Mouse (Mus musculus): ENCODE measurements at regions not wholly inside any gene's neighbourhood (a gene's known extent, or its start where the extent isn't known, plus 50 kb on each side); places are given as distances from the start of the nearest gene placed in this dataset.

DNA sequence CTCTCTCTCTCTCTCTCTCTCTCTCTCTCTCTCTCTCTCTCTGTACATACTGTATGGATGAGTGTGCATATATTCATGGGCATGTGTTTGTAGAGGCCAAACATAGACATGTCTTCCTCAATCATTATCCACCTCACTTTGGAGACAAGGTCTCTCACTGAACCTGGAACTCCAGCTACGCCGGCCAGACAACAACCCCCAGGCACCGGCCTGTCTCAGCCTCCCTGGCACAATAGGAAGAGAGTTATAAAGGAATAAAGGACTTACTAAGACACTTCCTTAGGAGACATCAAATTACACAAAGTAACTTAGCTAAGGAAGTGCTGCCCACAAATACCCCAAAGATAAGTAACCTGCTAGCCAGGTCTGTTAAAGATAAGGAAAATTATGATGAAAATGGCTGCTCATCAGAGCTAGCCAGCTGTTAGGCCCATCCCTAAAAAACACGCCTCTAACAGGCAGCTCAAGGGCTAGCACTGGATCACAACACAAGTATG is 110.0 kb downstream of the Qrsl1 start:
- Histone ChIP-seq H3K9me3 (ENCODE audit: control insufficient read depth, low read length) (no peaks in the 10 kb centered on the region), H3K9ac (ENCODE audit: low read length) (no peak overlapping the region), H3K27me3 (ENCODE audit: control insufficient read depth, insufficient read depth, low read depth, low read length) (no peaks in the 10 kb centered on the region), H3K4me2 (ENCODE audit: low read depth, low read length) (no peak overlapping the region), H3K4me3 (ENCODE audit: low read length) (no peak overlapping the region), H3K4me1 (replicated peaks; ENCODE audit: control insufficient read depth, insufficient read depth, low read length) (no peaks in the 10 kb centered on the region), H3K36me3 (ENCODE audit: control insufficient read depth, insufficient read depth, low read length) (no peaks in the 10 kb centered on the region), H3K27ac (ENCODE audit: low read length) (no peak overlapping the region)
- WGBS = 86% methylated on average over 4 of the region's 4 CpGs
- ATAC-seq (ENCODE audit: low read depth) = no peak

DNA sequence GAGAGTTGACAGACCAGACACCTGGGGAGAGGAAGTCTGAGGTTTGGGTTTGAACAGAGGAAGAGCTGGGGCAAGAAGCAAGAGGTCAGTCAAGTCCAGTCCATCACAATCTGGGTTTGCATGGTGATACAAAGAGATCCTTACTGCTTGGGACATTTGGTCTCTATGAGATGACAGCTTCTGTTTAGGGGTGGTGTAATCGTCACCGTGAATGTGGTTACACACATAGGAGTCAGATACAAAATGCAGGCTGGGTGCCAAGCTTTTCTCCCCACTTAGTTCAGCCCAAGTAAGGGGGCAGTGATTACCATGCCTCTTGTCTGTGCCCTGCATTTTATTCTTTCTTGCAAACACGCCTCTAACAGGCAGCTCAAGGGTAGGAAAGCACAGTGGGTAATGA is 108.9 kb downstream of the Qrsl1 start:
- Histone ChIP-seq H3K9ac (ENCODE audit: low read length) (no peak overlapping the region), H3K27ac (ENCODE audit: low read length) (no peak overlapping the region), H3K9me3 (ENCODE audit: control insufficient read depth, low read length) (no peaks in the 10 kb centered on the region), H3K27me3 (ENCODE audit: control insufficient read depth, insufficient read depth, low read depth, low read length) (no peaks in the 10 kb centered on the region), H3K4me2 (ENCODE audit: low read depth, low read length) (no peak overlapping the region), H3K36me3 (ENCODE audit: control insufficient read depth, insufficient read depth, low read length) (no peaks in the 10 kb centered on the region), H3K4me1 (replicated peaks; ENCODE audit: control insufficient read depth, insufficient read depth, low read length) (no peaks in the 10 kb centered on the region), H3K4me3 (ENCODE audit: low read length) (no peak overlapping the region)
- ATAC-seq (ENCODE audit: low read depth) = no peak
- WGBS = 74% methylated on average over 3 of the region's 3 CpGs

DNA sequence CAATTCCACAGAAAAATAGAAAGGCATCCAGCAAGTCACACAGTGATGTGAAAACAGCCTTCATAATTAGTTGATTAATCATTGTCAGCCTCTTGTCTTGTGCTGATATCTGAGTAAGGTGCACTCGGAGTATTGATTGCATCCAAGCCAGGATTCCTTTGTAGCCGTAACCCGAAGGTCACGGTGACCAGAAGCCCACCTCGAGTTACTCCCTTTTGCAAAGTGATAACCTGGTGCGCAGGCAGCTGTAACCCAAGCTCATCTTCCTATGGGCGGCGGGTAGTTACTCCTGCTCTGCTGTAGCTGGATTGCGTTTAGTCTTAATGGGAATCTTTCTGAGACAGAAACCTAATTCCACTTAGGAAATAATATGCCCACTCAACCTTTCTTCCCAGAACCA is 107.0 kb downstream of the Qrsl1 start:
- Histone ChIP-seq H3K27me3 (ENCODE audit: control insufficient read depth, insufficient read depth, low read depth, low read length) (no peaks in the 10 kb centered on the region), H3K4me3 (ENCODE audit: low read length) (no peak overlapping the region), H3K36me3 (ENCODE audit: control insufficient read depth, insufficient read depth, low read length) (no peaks in the 10 kb centered on the region), H3K4me2 (ENCODE audit: low read depth, low read length) (no peak overlapping the region), H3K9me3 (ENCODE audit: control insufficient read depth, low read length) (no peaks in the 10 kb centered on the region), H3K9ac (ENCODE audit: low read length) (no peak overlapping the region), H3K4me1 (replicated peaks; ENCODE audit: control insufficient read depth, insufficient read depth, low read length) (no peaks in the 10 kb centered on the region), H3K27ac (ENCODE audit: low read length) (no peak overlapping the region)
- no peak for ATAC-seq (ENCODE audit: low read depth)
- whole genome bisulfite sequencing = 66% methylated on average over 9 of the region's 9 CpGs

DNA sequence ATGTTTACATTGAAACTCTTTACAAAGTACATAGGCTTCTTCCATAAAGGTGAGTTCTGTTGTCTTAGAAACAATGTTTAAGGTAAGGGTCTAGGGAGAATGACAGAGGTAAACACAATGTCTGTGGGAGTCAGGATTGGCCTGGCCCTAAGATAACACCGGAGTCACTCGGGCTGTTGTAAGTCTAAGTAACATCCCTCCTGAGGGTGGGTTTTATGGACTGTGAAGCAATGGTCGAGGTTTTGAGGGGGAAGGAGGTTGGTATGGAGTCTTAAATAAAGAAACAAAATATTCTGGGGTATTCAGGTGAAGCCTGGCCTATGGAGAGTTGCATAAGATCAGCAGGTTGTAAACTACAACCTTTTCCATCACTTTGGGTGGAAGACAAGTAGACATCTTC is 101.5 kb downstream of the Qrsl1 start:
- Histone ChIP-seq H3K4me3 (ENCODE audit: low read length) (no peak overlapping the region), H3K27ac (ENCODE audit: low read length) (no peak overlapping the region), H3K9ac (ENCODE audit: low read length) (no peak overlapping the region), H3K36me3 (ENCODE audit: control insufficient read depth, insufficient read depth, low read length) (no peaks in the 10 kb centered on the region), H3K4me1 (replicated peaks; ENCODE audit: control insufficient read depth, insufficient read depth, low read length) (no peaks in the 10 kb centered on the region), H3K9me3 (ENCODE audit: control insufficient read depth, low read length) (no peaks in the 10 kb centered on the region), H3K4me2 (ENCODE audit: low read depth, low read length) (no peak overlapping the region), H3K27me3 (ENCODE audit: control insufficient read depth, insufficient read depth, low read depth, low read length) (no peaks in the 10 kb centered on the region)
- 38% methylated on average over 3 of the region's 3 CpGs for WGBS
- no peak for ATAC-seq (ENCODE audit: low read depth)

DNA sequence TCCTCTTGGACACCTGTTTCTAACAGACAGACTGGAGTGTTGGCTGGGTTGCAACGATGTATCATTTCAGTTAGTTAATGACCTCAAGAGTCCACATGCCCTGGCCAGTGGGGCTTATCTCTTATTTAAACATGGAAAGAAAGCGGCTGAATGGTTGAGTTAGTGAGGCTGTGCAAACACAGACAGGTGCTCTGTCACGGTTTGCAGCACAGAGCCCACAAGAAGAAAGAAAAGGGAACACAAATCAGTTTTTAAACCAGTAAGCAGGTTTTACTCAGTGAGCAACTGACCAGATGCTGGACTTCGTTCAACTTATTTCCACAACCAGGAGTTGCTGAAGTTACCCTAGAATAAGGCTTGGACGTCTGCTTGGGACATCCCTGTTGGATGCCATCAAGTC is 86.3 kb downstream of the Qrsl1 start:
- WGBS = 32% methylated on average over 5 of the region's 5 CpGs
- no peak overlapping the region for H3K27ac ChIP-seq (ENCODE audit: low read length)
- H3K27me3 ChIP-seq (ENCODE audit: control insufficient read depth, insufficient read depth, low read depth, low read length) = no peaks in the 10 kb centered on the region
- no peak overlapping the region for H3K4me2 ChIP-seq (ENCODE audit: low read depth, low read length)
- no peak overlapping the region for H3K9ac ChIP-seq (ENCODE audit: low read length)
- H3K9me3 ChIP-seq (ENCODE audit: control insufficient read depth, low read length) = no peaks in the 10 kb centered on the region
- H3K36me3 ChIP-seq (ENCODE audit: control insufficient read depth, insufficient read depth, low read length) = no peaks in the 10 kb centered on the region
- H3K4me1 ChIP-seq (replicated peaks; ENCODE audit: control insufficient read depth, insufficient read depth, low read length) = no peaks in the 10 kb centered on the region; the same call in 1 of the 2 replicates
- ATAC-seq (ENCODE audit: low read depth) = no peak
- no peak overlapping the region for H3K4me3 ChIP-seq (ENCODE audit: low read length)

DNA sequence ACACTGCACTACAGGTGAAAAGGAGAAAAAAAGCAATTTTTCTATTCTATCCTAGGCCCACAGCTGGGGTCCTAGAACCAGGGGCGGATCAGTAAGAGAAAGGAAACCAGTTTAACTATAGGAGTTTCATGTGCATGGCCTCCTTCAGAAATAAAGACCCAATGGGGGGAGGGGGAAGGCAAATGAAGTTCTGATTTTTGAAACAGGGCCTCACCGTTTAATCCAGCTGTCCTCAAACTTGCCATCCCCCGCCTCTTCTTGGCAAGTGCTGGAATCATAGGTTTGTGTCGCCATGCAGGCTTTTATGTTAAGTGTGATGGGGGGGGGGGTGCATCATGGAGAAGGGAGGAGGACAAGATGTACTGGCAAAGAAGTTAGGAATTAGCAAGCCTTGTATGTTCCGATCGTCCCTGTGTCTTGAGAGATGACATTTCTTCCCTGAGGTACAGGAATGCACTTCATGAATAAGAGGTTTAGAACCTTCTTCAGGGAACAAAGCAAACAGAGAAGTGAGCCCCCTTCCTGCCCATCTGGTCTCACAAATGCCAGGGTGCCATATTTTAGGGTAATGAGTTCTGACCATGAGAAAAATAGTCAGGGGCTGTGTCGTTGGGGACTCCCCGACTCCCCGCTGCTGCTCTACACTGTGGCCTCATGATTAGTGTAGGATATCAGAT is 83.9 kb downstream of the Qrsl1 start:
- Histone ChIP-seq H3K4me2 (ENCODE audit: low read depth, low read length) (no peak overlapping the region), H3K9ac (ENCODE audit: low read length) (no peak overlapping the region), H3K27ac (ENCODE audit: low read length) (no peak overlapping the region), H3K27me3 (ENCODE audit: control insufficient read depth, insufficient read depth, low read depth, low read length) (no peaks in the 10 kb centered on the region), H3K4me3 (ENCODE audit: low read length) (no peak overlapping the region), H3K9me3 (ENCODE audit: control insufficient read depth, low read length) (no peaks in the 10 kb centered on the region), H3K4me1 (replicated peaks; ENCODE audit: control insufficient read depth, insufficient read depth, low read length) (no peaks in the 10 kb centered on the region; the same call in 1 of the 2 replicates), H3K36me3 (ENCODE audit: control insufficient read depth, insufficient read depth, low read length) (no peaks in the 10 kb centered on the region)
- no peak for ATAC-seq (ENCODE audit: low read depth)
- WGBS = 63% methylated on average over 9 of the region's 9 CpGs

DNA sequence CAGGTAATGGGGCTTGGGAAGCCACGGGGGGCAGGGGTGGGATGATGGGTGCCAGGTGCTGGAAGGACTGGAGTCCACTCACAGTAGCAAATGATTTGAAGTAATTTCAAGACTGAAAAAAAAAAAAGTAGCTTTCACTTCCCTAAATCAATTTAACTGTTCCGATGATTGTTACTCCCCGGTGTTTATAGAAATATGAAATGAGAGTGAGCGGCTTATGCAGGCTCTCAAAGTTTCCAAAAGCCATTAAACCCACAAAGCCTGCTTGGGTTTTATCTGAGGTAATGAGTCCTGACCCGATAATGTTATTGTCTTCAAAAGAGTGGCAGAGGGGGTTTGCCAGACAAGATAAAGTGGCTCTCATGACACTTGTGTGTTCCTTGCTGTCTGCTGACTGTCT is 82.9 kb downstream of the Qrsl1 start:
- no peak overlapping the region for H3K4me3 ChIP-seq (ENCODE audit: low read length)
- H3K27me3 ChIP-seq (ENCODE audit: control insufficient read depth, insufficient read depth, low read depth, low read length) = no peaks in the 10 kb centered on the region
- 65% methylated on average over 5 of the region's 5 CpGs for WGBS
- no peaks in the 10 kb centered on the region; the same call in 1 of the 2 replicates for H3K4me1 ChIP-seq (replicated peaks; ENCODE audit: control insufficient read depth, insufficient read depth, low read length)
- no peak overlapping the region for H3K4me2 ChIP-seq (ENCODE audit: low read depth, low read length)
- no peak overlapping the region for H3K9ac ChIP-seq (ENCODE audit: low read length)
- no peak overlapping the region for H3K27ac ChIP-seq (ENCODE audit: low read length)
- H3K9me3 ChIP-seq (ENCODE audit: control insufficient read depth, low read length) = no peaks in the 10 kb centered on the region
- H3K36me3 ChIP-seq (ENCODE audit: control insufficient read depth, insufficient read depth, low read length) = no peaks in the 10 kb centered on the region
- ATAC-seq (ENCODE audit: low read depth) = no peak

DNA sequence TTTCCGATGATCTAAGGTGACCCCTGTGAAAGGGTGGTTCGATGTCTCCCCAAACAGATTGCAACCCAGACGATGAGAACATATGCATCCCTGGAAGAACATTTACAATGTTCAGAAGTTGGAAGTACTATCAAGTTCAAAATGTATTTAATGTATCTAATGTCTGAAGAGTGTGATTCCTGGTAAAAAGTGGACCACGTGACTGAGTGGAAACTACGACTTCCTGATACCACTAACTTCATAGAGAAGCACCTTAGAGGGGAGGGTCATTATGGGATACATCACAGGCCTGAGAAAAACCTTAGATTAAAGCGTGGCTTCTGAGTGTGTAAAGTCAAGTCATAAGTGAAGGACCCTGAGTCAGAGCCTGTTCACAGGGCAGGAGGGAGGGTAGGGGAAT is 82.1 kb downstream of the Qrsl1 start:
- ATAC-seq (ENCODE audit: low read depth) = no peak
- H3K9ac ChIP-seq (ENCODE audit: low read length) = no peak overlapping the region
- 81% methylated on average over 6 of the region's 6 CpGs for WGBS

DNA sequence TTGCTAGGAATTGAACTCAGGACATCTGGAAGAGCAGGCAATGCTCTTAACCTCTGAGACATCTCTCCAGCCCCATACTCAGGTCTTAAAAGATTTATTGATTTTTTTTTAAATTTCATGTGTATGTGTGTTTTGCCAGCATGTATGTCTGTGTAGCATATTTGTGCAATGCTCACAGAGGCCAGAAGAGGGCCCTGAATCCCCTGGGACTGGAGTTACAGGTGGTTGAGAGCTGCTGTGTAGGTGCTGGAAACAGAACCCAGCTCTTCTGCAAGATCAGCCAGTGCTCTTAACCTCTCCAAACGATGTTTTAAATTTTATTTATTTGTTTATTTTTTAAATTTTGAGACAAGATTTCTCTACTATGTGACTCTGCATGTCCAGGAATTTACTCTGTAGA is 78.9 kb downstream of the Qrsl1 start:
- Histone ChIP-seq H3K27me3 (ENCODE audit: control insufficient read depth, insufficient read depth, low read depth, low read length) (no peaks in the 10 kb centered on the region), H3K9me3 (ENCODE audit: control insufficient read depth, low read length) (no peaks in the 10 kb centered on the region), H3K36me3 (ENCODE audit: control insufficient read depth, insufficient read depth, low read length) (no peaks in the 10 kb centered on the region), H3K27ac (ENCODE audit: low read length) (no peak overlapping the region), H3K4me1 (replicated peaks; ENCODE audit: control insufficient read depth, insufficient read depth, low read length) (no peaks in the 10 kb centered on the region), H3K4me2 (ENCODE audit: low read depth, low read length) (no peak overlapping the region), H3K9ac (ENCODE audit: low read length) (no peak overlapping the region), H3K4me3 (ENCODE audit: low read length) (no peak overlapping the region)
- ATAC-seq (ENCODE audit: low read depth) = no peak
- WGBS = 69% methylated on average over 1 of the region's 1 CpGs

More for the DNA sequence above, 82.1 kb downstream of the Qrsl1 start:
- Histone ChIP-seq H3K4me2 (ENCODE audit: low read depth, low read length) (no peak overlapping the region), H3K9me3 (ENCODE audit: control insufficient read depth, low read length) (no peaks in the 10 kb centered on the region), H3K36me3 (ENCODE audit: control insufficient read depth, insufficient read depth, low read length) (no peaks in the 10 kb centered on the region), H3K27ac (ENCODE audit: low read length) (no peak overlapping the region), H3K4me1 (replicated peaks; ENCODE audit: control insufficient read depth, insufficient read depth, low read length) (no peaks in the 10 kb centered on the region; the same call in 1 of the 2 replicates), H3K27me3 (ENCODE audit: control insufficient read depth, insufficient read depth, low read depth, low read length) (no peaks in the 10 kb centered on the region), H3K4me3 (ENCODE audit: low read length) (no peak overlapping the region)

DNA sequence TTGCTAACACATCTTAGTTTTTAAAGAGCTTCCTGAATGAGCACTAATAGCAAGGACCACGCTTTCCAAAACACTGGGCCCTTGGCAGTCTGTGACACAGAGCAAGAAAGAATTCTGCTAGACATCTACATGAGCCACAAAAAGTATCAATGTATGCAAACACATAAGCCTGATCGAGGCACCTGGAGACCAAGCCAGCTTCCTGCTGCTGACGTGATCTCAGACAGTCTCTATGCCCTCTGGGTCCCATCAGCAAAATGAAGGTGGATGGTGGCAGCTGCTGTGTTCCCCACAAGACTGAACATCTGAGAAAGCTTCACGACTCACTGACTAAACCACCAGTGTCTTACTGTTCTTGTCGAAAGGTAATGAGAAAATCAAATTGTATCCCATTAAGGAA is 77.5 kb downstream of the Qrsl1 start:
- no peak for ATAC-seq (ENCODE audit: low read depth)
- H3K9me3 ChIP-seq (ENCODE audit: control insufficient read depth, low read length) = no peaks in the 10 kb centered on the region
- H3K27ac ChIP-seq (ENCODE audit: low read length) = no peak overlapping the region
- H3K9ac ChIP-seq (ENCODE audit: low read length) = no peak overlapping the region
- no peaks in the 10 kb centered on the region for H3K4me1 ChIP-seq (replicated peaks; ENCODE audit: control insufficient read depth, insufficient read depth, low read length)
- H3K4me2 ChIP-seq (ENCODE audit: low read depth, low read length) = no peak overlapping the region
- no peaks in the 10 kb centered on the region for H3K36me3 ChIP-seq (ENCODE audit: control insufficient read depth, insufficient read depth, low read length)
- WGBS = 71% methylated on average over 5 of the region's 5 CpGs
- H3K27me3 ChIP-seq (ENCODE audit: control insufficient read depth, insufficient read depth, low read depth, low read length) = no peaks in the 10 kb centered on the region
- H3K4me3 ChIP-seq (ENCODE audit: low read length) = no peak overlapping the region
